Mouse (Mus musculus) lung, postnatal 10 days (tissue): ENCODE results near the gene Ctnnbip1.

ENCODE experiments used
- DNase-seq: peaks from one replicate; pipeline ENCODE4 v3.0.0; 2021

The Ctnnbip1 gene

DNA sequence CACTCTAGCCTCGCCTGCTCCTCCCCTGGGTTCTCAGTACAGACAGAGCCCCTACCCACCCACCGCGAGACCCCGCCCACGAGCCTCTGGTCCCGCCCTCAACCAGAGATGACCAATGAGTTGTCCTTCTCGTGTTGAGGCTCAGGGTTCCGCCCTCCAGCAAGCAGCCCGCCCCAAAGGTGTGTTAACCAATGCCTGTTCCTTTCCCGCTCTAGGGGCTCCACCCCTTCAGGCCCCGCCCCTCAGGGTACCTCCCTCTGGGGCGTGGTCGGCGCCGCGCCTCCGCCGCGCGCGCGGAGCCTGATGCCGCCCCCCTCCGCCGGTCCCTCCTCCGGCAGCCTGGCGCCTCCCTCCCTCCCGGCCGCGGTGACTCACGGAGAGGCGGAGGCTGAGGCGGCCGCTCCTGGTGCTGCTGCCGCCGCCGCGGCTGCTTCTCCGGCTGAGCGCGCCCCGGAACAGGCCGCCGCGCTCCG is at the start of gene Ctnnbip1:
Gene Ctnnbip1 (plus strand): TSS at position 369 of the 473 bp plus-strand sequence.
- peak; percentile 99 for DNase-seq

DNA sequence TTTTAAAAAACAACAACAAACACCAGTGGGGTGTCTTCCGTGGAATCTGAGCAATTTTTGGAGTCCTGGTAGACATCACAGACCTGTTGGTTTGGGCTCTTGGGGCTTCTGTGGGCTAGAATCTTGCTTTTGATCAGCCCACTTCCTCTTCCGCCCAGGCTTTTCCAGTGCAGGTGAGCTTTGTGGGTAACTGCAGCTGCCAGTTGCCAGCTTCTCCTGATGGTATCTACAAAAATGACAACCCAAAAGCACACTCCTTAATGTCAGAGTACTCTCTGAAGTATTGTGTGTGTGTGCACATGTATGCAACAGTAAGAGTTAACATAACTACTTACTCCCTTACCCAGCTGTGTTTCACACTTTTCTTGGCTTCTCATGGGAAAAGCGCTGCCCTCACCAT is 48.5 kb upstream of the Ctnnbip1 start:
- no peak for DNase-seq

DNA sequence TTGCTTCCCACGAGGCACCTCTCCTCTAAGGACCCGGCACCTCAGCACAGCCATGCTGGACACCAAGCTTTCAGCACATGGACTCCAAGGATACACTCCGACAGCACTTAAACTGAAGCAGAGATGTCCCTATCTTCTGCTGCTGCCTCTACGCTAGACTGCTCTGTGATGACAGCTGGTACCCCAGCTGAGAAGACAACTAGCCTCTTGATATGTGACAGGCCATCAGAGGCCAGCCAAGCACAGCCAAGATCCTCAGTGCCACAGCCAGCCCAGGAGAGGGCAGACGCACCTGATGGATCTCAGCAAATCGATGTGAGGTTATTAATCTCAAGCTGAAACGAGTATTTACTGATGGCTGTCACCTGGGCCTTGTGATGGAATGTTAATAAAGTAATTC is 42.9 kb upstream of the Ctnnbip1 start:
- DNase-seq: no peak

DNA sequence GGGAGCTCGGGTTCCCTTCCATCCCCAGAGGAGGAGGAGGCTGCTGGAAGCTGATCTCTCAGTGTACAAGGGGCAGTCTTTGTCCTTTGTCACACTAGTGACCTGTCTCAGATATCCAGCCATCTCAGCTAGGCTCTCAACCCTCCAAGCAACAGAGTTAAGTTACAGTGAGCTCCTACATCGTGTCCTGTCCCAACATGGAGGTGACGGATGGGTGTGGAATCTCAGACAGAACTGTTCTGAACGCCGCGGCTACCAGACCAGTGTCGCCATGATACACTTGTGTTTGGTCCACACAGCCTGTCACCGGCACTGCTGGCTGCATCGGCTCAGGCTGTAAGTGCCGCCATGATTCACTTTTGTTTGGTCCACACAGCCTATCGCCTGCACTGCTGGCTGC is 41.0 kb upstream of the Ctnnbip1 start, which contains the start of gene Tmem274:
Gene Tmem274 (plus strand): TSS at position 301 of the 400 bp plus-strand sequence.
- no peak for DNase-seq

DNA sequence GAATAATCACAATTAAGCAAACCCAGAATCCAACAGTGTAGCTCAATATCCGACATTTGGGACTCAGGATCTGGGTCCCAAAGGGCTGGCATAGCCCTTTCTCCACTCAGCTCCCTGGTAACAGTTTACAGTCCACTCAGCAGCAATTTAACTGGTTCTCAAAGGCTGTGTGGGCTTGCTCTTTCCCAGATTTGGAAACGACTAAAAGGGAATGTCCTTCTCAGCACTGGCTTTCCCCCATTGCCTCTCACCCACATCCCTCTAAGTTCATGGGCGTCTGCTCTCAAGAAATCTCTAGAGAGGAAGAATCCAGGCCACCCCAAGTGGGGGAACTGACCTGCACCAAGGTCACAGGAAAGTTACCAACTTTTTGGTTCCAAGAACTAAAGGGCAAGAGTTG is 33.5 kb upstream of the Ctnnbip1 start:
- peak; percentile 22 for DNase-seq

DNA sequence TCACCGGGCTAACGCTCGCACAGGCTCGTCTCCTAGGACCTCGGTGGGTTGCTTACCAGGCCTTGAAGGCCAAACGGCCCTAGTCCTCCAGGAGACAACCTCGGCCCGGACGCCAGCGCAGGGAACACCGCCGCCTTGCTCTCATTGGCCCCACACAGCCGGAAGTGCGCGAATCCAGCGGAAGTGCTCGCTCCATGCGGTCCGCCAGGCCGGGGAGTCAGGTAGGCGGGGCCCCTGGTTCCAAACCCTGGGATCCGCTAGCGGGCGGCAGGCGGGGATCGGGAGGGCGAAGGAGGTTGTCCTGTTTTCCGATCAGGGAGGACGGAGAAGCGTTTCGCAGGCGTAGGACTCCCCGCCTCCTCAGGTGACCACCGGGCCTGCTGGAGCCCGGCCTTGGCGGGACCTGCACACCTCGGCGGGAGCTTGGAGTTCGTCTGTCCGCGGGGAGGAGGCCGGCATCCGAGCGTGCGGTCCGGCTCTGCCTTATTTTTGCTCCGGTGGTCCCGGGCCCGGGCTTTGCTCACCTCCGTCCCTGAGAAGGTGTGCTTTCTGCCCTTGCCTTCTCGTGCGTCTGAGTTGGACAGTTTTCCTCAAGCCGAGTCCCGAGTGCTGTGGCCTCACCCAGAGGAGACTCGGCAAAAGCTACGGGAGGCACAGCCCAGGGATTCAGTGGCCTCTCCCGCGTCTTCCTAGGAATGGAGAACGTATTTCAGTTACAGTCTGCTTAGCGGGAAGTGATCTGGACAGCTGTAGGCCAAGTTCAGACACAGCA is 32.8 kb upstream of the Ctnnbip1 start, which contains the start of the genes Nmnat1 and Lzic:
Gene Nmnat1 (minus strand): TSS at position 150 of the 772 bp plus-strand sequence.
Gene Lzic (plus strand): TSS at position 177 of the 772 bp plus-strand sequence.
- peak; percentile 97 for DNase-seq

DNA sequence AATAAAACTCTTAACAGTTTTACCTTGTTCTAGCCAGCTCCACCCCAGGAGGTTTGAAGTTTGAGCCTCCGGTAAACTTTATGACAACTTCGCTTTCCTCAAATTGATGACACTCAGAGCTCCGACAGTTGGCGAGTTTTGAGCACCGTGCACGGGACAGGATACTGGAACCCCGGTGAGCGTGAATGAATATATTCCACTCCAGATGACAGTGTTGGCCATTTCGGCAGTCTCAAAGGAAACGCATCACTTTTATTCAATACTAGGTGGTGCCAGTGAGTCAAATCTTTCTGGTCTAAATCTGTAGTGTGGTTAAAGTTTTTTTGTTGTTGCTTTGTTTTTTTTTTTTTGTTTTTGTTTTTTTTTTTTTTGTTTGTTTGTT is 32.2 kb upstream of the Ctnnbip1 start:
- DNase-seq: peak; percentile 51

DNA sequence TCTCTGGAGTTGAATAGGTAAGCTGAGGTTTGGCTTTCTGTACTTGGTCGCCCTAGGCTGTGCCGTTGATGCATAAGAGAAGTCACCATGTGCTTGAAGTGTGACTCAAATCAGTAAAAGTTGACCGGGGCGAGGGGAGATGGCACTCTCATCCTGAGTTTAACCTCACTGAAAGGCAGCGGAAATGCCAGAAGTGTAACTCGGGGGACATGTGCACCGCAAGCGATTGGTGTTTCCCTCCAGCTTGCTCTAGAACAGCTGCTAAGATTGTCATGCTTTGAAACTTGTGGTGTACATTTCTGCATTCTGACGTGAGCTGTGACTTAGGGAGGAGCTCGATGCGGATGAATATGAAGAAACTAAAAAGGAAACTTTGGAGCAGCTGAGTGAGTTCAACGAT is 30.3 kb upstream of the Ctnnbip1 start:
- DNase-seq: no peak

DNA sequence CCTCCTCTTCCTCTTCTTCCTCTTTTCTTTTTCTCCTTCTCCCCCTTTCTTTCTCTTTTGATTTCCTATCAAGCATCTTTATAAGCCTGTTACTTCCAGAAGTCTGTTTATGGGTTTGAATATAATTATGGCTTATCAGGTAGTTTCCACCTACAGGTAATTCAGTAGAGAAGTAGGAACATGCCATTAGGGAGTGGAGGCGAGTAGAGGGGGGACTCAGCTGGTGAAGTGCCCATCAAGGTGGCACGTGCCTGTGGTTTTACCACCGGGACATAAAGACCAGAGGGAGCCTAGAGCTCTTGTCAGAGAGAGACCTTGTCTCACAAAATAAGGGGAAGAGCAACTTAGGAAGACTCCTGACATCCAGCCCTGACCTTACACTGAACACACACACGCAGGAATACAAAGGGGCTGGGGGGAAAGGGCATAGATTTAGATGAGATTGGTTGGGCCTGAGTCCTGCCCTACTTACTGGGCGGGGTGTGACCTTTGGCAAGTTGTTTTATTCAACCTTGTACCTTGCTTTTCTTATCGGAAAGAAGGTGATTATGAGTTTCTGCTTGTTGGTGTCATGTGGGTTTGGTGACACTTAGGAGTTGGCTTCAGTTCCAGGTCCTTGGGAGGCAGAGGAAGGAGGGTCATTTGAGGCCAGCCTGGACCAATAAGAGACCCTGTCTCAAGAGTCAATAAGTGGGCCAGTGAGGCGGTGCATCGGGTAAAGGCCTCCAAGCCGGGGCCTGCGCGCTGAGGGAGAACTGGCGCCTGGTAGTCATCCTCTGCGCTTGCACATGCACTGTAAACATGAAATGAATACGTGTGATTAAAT is 28.4 kb upstream of the Ctnnbip1 start:
- no peak for DNase-seq

DNA sequence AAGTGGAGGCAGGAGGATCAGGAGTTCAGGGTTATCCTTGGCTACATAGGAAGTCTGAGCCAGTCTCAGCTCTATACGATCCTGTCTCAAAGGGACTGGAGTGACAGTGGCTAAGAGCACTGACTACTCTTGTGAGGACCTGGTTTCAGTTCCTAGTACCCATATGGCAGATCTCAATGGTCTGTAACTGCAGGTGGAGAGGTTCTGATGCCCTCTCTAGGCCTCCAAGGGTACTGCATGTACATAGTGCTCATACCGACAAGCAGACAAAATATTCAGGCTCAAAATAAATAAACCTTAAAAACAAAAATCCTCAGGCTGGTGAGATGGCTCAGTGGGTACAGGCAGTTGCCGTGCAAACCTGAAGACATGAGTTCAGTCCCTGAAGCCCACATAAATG is 26.9 kb upstream of the Ctnnbip1 start:
- no peak for DNase-seq

DNA sequence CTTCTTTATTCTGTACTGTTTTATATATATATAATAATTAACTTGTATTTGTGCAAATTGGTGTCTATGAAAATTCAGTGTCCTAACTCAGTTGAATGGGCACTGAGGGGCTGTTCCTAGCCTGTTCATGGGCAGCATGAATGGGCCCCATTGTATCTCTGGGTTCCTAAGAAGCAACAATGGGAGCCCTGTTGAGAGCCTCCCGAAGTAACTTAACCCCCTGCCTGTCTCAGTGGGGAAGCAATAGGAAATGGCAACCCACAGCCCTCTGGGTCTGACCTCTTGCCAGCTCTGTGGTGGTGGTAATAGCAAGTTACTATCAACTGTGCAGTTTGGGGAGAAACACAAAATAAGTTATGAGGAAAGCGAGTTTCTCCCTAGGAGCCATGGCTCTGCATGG is 21.4 kb upstream of the Ctnnbip1 start:
- DNase-seq: no peak

DNA sequence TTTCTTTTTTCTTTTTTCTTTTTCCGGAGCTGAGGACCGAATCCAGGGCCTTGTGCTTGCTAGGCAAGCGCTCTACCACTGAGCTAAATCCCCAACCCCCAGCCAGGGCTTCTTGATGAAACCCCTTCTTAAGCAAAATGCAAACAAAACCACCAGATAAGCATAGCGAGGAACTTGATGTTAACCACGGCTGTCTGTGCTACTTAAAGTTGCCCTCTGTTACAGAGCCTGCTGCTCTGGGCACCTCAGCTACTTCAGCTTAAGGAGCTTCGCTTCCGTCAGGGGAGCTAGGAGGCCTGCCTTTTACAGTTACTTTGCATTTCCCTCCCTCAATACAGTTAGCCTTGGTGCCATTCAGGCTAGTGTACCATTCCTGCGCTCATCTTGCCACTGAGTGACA is 19.1 kb upstream of the Ctnnbip1 start:
- DNase-seq: no peak

DNA sequence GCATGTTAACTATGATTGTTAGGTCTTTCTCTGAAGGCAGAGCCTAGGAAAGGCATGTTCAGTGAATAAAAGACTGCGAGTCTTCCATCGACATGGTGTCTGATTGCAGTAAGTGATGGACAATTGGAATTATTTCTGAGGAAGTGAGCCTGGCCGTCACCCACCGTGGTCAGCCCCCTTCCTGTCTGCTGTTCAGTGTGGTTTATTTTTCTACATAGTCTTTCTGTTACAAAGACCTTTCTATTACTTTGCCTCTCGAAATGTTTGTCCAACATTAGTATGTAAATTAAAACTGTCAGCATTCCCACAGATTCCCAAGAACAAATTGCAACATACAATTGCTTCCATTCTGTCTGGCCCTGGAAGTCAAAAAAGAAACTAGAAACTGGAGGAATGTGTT is 18.2 kb upstream of the Ctnnbip1 start:
- DNase-seq: no peak

DNA sequence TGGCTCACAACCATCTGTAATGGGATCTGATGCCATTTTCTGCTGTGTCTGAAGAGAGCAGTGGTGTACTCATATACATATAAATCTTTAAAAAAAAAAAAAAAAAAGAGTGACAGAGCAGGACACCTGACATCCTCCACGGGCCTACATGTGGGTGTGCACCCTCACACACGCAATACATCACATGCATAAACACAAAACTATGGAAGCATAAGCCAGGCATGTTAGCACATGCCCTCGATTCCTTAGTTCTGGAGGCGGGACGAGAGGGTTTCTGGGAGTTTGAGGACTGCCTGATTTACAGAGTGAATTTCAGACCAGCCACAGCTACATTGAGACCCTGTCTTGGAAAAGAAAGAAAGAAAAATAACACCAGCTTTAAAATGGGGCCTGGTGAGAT is 13.7 kb upstream of the Ctnnbip1 start:
- DNase-seq: no peak

DNA sequence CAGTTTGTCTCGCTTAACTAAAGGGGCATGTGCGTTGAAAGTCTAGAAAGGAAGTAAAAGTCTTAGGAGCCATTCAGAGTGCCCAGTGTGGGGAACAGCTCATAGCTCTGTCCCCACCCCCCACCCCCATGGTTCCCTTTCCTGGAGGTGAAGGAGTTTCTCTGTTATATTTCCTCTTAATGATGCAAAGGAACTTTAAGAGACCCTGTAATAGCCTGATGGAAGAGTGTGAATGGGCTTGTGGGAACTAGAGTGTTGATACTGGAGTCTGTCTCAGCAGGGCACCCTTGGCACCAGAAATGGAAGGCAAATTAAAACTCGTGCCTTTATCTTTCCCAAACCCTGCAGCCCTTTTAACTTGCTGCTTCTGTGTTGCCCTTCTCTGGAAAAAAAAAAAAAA is 13.2 kb upstream of the Ctnnbip1 start:
- no peak for DNase-seq

DNA sequence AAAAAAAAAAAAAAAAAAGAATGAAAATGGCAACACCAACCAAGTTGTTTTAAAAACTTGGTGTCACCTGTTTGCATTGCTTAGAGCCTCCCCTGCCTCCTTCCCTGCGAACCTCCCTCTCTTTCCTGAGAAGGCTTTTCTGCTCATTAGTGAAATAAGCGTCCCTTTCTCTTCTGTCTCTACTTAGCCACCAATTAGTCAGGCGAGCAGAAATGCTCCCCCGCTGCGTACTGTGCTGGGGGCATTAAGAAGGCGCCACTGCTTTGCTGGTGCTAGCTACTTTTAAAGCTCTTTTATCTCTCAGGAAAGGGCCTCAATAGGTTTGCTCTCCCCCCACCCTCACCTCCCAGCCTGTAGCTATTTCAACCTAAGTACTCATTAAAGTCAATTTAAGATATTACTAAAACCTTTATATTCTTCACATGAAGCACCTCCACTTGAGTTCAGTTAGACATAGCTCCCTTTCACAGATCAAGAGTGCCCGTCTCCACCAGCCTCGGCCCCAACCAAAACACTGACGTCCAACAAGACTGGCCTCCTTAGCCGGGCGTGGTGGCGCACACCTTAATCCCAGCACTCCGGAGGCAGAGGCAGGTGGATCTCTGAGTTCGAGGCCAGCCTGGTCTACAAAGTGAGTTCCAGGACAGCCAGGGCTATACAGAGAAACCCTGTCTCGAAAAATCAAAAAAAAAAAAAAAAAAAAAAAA is 12.6 kb upstream of the Ctnnbip1 start:
- DNase-seq: no peak

DNA sequence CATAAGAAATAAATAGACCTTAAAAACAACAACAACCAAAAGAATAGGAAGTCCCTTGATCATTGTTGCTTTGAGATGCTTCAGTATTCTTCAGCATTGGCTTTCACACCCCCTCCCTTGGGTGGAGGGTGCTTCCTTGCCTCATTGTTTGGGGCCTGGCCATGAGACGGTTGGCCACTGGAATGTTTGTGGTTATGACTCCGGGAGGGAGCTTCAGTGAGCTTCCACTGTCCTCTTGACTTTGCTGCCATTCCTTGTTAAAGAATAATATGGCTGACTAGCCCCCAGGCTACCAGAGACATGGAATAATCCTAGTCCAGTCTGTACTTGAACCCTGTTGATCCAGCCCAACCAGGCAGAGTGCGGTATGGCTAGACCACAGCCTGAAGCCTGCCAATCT is 11.1 kb upstream of the Ctnnbip1 start:
- DNase-seq: no peak

DNA sequence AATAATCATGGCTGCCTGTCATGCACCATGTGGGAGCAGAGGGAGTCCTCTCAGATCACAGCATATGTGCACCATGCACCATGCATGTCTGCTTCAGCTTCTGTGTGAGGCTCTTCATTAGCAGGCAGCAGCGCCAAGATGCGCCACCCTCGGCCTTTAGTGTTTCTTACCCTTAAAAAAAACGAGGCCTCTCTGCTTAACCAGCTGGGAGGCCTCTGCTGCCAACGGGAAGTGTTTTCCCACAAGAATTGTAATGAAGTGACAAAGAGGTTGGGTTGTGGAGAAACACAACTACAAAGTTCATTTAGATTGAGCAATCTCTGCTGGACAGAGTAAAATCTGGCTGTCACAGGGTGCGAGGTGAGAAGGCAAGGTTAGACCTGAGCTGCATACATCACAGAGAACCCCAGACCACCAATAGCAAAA is 6.8 kb upstream of the Ctnnbip1 start:
- DNase-seq: peak; percentile 61

DNA sequence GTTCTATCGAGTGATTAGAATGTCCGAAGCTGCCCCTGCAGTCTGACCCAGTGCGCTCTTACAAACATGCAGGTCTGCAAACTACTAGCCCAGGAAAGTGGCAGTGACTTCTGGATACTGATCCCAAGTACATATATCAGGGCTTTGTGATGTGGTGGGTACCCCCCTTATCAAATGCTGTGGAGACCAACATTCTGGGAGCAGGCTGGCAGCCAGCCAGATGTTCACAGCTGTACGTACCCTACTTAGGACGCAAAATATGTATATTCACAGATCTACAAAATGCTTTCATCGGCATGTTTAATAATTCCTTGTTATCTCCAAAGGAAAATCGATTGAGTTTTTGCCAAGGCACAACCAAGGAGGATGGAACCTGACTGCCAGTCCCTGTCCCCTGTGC is 6.0 kb upstream of the Ctnnbip1 start:
- DNase-seq: no peak

DNA sequence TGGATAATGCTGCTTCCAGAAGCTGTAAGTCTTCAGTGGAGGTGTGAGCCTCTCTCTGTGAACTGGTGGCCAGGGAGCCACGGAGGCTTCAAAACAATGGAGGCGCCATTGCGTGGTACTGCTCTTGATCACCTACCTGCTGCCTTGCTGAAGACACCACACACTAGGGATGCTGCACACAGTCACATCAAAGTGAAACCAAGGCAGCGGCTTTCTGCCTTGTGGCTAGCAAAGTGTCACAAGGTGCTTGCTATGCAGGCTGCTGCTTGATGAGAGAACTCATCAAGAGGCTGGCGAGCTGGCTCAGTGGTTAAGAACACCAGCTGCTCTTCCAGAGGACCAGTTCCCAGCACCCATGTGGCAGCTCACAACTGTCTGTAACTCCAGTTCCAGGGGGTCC is 2.3 kb upstream of the Ctnnbip1 start:
- no peak for DNase-seq

DNA sequence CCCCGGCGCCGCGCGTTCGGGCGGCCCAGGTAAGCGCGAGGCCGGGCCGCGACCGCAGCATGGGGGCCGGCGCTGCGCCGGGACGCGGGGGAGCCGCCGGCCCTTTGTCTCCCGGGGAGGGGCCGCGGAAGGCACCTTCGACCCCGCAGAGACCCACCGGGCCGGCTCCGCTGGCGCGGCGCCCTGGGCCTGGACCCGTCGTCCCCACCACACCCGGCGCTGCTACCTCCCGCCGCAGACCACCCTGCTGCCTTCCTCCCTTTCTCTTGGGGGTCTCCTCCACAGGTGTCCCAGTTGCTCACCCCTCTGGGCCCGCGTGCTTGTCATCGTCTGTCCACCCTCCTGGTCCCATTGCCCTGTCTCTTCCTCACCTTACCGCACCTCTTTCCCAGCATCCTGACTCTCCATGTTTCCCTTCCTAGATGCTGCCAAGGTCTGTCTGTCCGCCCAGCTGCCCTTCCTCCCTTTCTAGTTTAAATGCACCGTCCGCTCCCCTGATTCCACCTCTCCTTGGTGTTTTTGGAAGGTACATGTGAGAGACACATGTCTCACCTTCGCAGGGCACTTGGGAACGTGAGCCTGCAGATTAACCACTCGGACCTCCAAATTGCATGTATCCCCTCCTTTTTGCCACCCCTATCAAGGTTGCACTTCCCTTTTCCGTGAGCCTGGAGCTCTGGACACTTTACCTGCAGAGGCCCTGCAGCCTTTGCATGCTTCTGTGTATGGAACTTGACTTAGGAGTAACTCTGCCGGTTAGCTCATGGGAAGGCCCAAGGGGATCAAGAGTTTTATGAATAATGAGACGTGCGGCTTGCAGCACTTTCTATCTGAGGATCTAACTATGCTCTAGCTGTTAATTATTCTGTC is 550 bp downstream of the Ctnnbip1 start:
- DNase-seq: peak; percentile 26

DNA sequence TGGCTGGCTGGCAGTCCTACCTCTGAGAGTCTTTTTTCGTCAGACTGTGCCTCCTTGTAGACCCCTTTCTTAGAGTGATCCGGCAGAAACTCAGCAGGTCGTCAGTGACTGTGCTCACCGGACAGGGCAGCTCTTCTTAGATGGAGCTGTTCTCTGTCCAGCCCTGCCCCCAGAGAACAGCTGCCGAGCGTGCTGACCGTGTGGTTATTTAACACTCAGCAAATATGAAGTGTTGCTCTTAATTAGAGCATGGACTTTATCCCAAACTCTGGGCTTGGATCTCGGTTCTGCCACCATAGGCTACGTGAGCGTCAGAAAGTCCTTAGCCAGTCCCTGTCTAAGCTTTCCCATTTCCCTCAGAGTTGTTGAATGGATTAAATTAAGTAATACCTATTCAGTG is 3.2 kb downstream of the Ctnnbip1 start:
- DNase-seq: no peak
